Mouse (Mus musculus): ENCODE results near the gene Krt33b. TPM values are rescaled to one million over a fixed set of nuclear protein-coding genes. Genes with fewer than 3 reads are reported as not detected.

The Krt33b gene
- polyA plus RNA-seq (2016; fragmentation: Nextera tagmentation; extraction: Ambion mirVana), result not detected in 2 replicates

GRCm38 (mm10) chr11:100029768-100030167 lies at the start of gene Krt33b:
TSS of gene Krt33b (minus strand) at chr11:100029868.
- Histone ChIP-seq H3K27ac (no peak within 1 kb of the TSS), H3K36me3 (no peaks in the 10 kb centered on the region), H3K4me1 (no peaks in the 10 kb centered on the region), H3K27me3 (ENCODE audit: low read depth, poor library complexity, severe bottlenecking) (no peaks in the 10 kb centered on the region), H3K9me3 (replicated peaks) (no peaks in the 10 kb centered on the region), H3K4me3 (no peak within 1 kb of the TSS)
- DNase-seq (ENCODE audit: low spot score), result no peak
- 94% methylated on average over 6 of the region's 6 CpGs for WGBS

- no peak for DNase-seq (ENCODE audit: low spot score)
Observed at GRCm38 (mm10) chr11:100073873-100074272, 44.2 kb upstream of the Krt33b start.

GRCm38 (mm10) chr11:100067293-100068036 lies 37.8 kb upstream of the Krt33b start:
- Histone ChIP-seq H3K27ac (no peak overlapping the region), H3K4me3 (no peak overlapping the region), H3K9me3 (replicated peaks) (no peaks in the 10 kb centered on the region), H3K36me3 (no peaks in the 10 kb centered on the region), H3K4me1 (no peaks in the 10 kb centered on the region), H3K27me3 (ENCODE audit: low read depth, poor library complexity, severe bottlenecking) (no peaks in the 10 kb centered on the region)
- 84% methylated on average over 17 of the region's 17 CpGs for WGBS
- DNase-seq (ENCODE audit: low spot score), result no peak

More at GRCm38 (mm10) chr11:100073873-100074272, 44.2 kb upstream of the Krt33b start:
- H3K9me3 ChIP-seq (replicated peaks), result no peaks in the 10 kb centered on the region
- no peaks in the 10 kb centered on the region for H3K36me3 ChIP-seq
- no peaks in the 10 kb centered on the region for H3K27me3 ChIP-seq (ENCODE audit: low read depth, poor library complexity, severe bottlenecking)
- no peak overlapping the region for H3K27ac ChIP-seq
- no peaks in the 10 kb centered on the region for H3K4me1 ChIP-seq
- H3K4me3 ChIP-seq, result no peak overlapping the region
- 77% methylated on average over 1 of the region's 1 CpGs for WGBS

GRCm38 (mm10) chr11:100066236-100067010 lies 36.8 kb upstream of the Krt33b start:
- Histone ChIP-seq H3K9me3 (replicated peaks) (no peaks in the 10 kb centered on the region), H3K4me1 (no peaks in the 10 kb centered on the region), H3K36me3 (no peaks in the 10 kb centered on the region), H3K27ac (no peak overlapping the region), H3K4me3 (no peak overlapping the region), H3K27me3 (ENCODE audit: low read depth, poor library complexity, severe bottlenecking) (no peaks in the 10 kb centered on the region)
- WGBS, result 89% methylated on average over 12 of the region's 12 CpGs
- no peak for DNase-seq (ENCODE audit: low spot score)

- Histone ChIP-seq H3K4me1 (no peaks in the 10 kb centered on the region), H3K4me3 (no peak overlapping the region), H3K9me3 (replicated peaks) (no peaks in the 10 kb centered on the region), H3K27me3 (ENCODE audit: low read depth, poor library complexity, severe bottlenecking) (no peaks in the 10 kb centered on the region), H3K27ac (no peak overlapping the region), H3K36me3 (no peaks in the 10 kb centered on the region)
- 75% methylated on average over 8 of the region's 8 CpGs for WGBS
- DNase-seq (ENCODE audit: low spot score), result no peak
Observed at GRCm38 (mm10) chr11:100058875-100059274, 29.2 kb upstream of the Krt33b start.

GRCm38 (mm10) chr11:100055686-100056655 lies 26.3 kb upstream of the Krt33b start:
- no peaks in the 10 kb centered on the region for H3K9me3 ChIP-seq (replicated peaks)
- H3K27ac ChIP-seq, result no peak overlapping the region
- H3K36me3 ChIP-seq, result no peaks in the 10 kb centered on the region
- no peak for DNase-seq (ENCODE audit: low spot score)
- no peak overlapping the region for H3K4me3 ChIP-seq
- 78% methylated on average over 9 of the region's 9 CpGs for WGBS
- no peaks in the 10 kb centered on the region for H3K27me3 ChIP-seq (ENCODE audit: low read depth, poor library complexity, severe bottlenecking)
- H3K4me1 ChIP-seq, result no peaks in the 10 kb centered on the region

GRCm38 (mm10) chr11:100050451-100050850 lies 20.8 kb upstream of the Krt33b start, which contains the start of gene Krt31:
TSS of gene Krt31 (minus strand) at chr11:100050551.
- Histone ChIP-seq H3K27ac (no peak within 1 kb of the TSS), H3K4me3 (no peak within 1 kb of the TSS), H3K36me3 (no peaks in the 10 kb centered on the region), H3K27me3 (ENCODE audit: low read depth, poor library complexity, severe bottlenecking) (no peaks in the 10 kb centered on the region), H3K4me1 (no peaks in the 10 kb centered on the region), H3K9me3 (replicated peaks) (no peaks in the 10 kb centered on the region)
- no peak for DNase-seq (ENCODE audit: low spot score)
- WGBS, result 90% methylated on average over 3 of the region's 3 CpGs

- no peak overlapping the region for H3K4me3 ChIP-seq
- H3K27me3 ChIP-seq (ENCODE audit: low read depth, poor library complexity, severe bottlenecking), result no peaks in the 10 kb centered on the region
- no peak for DNase-seq (ENCODE audit: low spot score)
- H3K4me1 ChIP-seq, result no peaks in the 10 kb centered on the region
- no peaks in the 10 kb centered on the region for H3K36me3 ChIP-seq
- H3K9me3 ChIP-seq (replicated peaks), result no peaks in the 10 kb centered on the region
- no peak overlapping the region for H3K27ac ChIP-seq
- WGBS, result 91% methylated on average over 2 of the region's 2 CpGs
Observed at GRCm38 (mm10) chr11:100047193-100047592, 17.5 kb upstream of the Krt33b start.

- Histone ChIP-seq H3K9me3 (replicated peaks) (no peaks in the 10 kb centered on the region), H3K4me3 (no peak overlapping the region), H3K4me1 (no peaks in the 10 kb centered on the region), H3K36me3 (no peaks in the 10 kb centered on the region), H3K27ac (no peak overlapping the region), H3K27me3 (ENCODE audit: low read depth, poor library complexity, severe bottlenecking) (no peaks in the 10 kb centered on the region)
- DNase-seq (ENCODE audit: low spot score), result no peak
- WGBS, result 84% methylated on average over 6 of the region's 6 CpGs
Observed at GRCm38 (mm10) chr11:100046303-100046866, 16.7 kb upstream of the Krt33b start.

GRCm38 (mm10) chr11:100041454-100041853 lies 11.8 kb upstream of the Krt33b start, which contains the start of gene Krt34:
TSS of gene Krt34 (minus strand) at chr11:100041554.
- Histone ChIP-seq H3K9me3 (replicated peaks) (no peaks in the 10 kb centered on the region), H3K27me3 (ENCODE audit: low read depth, poor library complexity, severe bottlenecking) (no peaks in the 10 kb centered on the region), H3K4me3 (no peak within 1 kb of the TSS), H3K4me1 (no peaks in the 10 kb centered on the region), H3K36me3 (no peaks in the 10 kb centered on the region), H3K27ac (no peak within 1 kb of the TSS)
- DNase-seq (ENCODE audit: low spot score), result no peak
- 86% methylated on average over 6 of the region's 6 CpGs for WGBS

- no peaks in the 10 kb centered on the region for H3K4me1 ChIP-seq
- H3K9me3 ChIP-seq (replicated peaks), result no peaks in the 10 kb centered on the region
- DNase-seq (ENCODE audit: low spot score), result no peak
- no peak overlapping the region for H3K4me3 ChIP-seq
- no peaks in the 10 kb centered on the region for H3K36me3 ChIP-seq
- no peaks in the 10 kb centered on the region for H3K27me3 ChIP-seq (ENCODE audit: low read depth, poor library complexity, severe bottlenecking)
- 89% methylated on average over 5 of the region's 5 CpGs for WGBS
- H3K27ac ChIP-seq, result no peak overlapping the region
Observed at GRCm38 (mm10) chr11:100021438-100021837, 8.2 kb downstream of the Krt33b start.

GRCm38 (mm10) chr11:100019466-100019865 lies 10.2 kb downstream of the Krt33b start:
- H3K36me3 ChIP-seq, result no peaks in the 10 kb centered on the region
- no peak overlapping the region for H3K4me3 ChIP-seq
- H3K9me3 ChIP-seq (replicated peaks), result no peaks in the 10 kb centered on the region
- no peaks in the 10 kb centered on the region for H3K4me1 ChIP-seq
- H3K27ac ChIP-seq, result no peak overlapping the region
- H3K27me3 ChIP-seq (ENCODE audit: low read depth, poor library complexity, severe bottlenecking), result no peaks in the 10 kb centered on the region
- no peak for DNase-seq (ENCODE audit: low spot score)
- 93% methylated on average over 1 of the region's 1 CpGs for WGBS

All from limb, embryonic 10.5 days (tissue).